Mouse (Mus musculus): Measurements from ENCODE around the gene Stab1.

Gene Stab1

DNA sequence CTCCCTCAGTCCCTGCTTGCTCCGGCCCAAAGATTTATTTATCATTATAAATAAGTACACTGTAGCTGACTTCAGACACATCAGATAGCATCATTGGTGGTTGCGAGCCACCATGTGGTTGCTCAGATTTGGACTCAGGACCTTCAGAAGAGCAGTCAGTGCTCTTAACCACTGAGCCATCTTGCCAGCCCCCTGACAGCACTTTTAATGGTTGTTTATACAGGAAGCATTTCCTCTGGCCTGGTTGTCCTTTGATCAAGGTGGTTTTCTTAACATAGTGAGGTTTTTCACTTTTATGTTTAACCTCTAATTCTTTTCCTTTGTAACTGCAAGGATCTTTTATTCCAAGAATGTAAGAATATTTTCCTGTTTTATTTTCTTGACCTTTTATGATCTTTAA, 26.0 kb upstream of the Stab1 start:
- DNase-seq = no peak

DNA sequence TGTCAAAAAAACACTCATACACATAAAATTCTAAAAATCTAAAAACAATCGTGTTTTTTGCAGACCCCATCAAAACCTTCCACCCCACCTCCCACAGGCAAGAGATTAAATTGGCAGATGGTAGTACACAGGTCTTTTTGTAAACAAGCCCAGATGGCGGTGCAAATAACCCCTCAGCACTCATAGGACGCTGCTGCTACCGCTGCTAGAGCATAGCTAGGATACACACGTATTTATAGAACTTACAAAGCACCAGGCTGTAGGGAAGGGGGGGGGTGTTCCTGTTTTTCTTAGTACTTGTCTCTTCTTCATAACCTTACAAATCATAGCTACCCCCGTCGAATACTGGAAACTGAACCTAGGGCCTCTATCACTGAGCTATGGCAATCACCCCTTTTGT, 25.4 kb upstream of the Stab1 start:
- DNase-seq = no peak

DNA sequence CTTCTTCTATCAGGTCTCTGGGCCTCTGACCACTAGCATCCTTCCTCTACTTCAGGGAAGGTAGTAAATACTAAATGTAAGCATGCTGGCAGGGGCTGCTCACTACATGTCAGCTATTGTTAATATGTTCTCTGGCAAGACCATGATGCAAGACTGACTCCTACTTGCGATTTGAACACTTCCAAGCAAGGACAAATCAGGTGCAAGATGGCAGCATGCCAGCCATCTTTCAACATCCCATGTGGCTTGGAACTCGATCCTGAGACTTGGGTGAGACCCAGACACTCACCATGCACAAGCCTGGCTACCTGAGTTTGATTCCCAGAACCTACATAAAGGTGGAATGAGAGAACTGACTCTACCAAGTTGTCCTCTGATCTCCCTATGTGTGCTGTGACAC, 23.5 kb upstream of the Stab1 start:
- DNase-seq = no peak

DNA sequence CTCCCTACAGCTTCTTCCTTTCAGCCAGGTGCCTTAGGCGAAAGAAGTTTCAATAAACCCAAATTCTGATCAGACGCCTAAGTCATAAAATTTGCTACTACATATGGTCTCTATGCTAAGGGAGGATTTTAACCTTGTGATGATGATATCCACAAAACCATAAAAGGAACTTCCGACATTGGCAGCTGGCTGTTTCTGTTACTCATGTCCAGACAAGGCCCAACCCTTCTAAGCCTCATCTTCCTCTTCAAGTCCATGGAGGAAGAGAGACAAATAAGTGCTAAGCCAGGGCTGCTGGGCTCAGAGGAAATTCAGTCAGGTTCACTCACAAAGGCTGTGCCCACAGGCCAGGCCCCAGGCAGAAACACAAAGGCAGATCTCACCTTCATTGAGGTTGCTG, 20.9 kb upstream of the Stab1 start:
- no peak for DNase-seq

DNA sequence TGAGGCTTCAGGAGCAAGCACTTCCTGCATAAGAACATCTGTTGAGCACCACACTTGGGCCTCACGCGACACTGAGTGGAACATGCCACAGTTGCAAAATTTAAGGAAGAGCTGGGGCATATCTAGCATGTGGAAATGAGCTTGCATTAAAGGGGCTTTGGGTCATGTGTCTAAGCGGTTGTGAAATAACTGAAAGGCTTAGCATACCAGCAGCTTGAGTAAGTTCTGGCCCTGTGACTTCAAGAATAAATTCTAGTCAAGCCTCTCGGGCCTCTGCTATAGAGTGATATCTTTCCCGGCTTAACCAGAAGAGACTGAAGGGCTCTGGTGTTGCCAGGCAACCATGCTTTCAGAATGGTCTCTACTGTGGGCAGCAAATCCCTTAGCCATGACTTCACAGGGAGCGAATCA, 20.3 kb upstream of the Stab1 start:
- no peak for DNase-seq

DNA sequence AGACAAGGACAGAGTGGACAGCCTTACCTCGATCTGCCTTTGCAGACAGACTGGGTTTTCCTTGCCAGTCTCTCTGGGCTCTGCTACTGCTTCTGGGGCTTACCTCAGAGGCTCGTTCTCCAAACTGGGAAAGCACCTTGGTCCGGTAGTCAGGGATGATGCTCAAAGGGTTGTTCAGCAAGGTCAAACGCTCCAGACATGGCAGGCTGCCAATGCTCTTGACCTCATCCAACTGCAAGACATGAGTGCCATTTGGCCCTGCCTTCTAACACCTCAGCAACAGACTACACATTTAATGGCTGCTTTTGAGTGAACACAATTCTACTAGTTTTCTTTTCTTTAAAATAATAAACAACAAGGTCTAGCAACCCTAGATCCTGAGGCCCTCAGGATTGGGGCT, 18.2 kb upstream of the Stab1 start:
- no peak for DNase-seq

DNA sequence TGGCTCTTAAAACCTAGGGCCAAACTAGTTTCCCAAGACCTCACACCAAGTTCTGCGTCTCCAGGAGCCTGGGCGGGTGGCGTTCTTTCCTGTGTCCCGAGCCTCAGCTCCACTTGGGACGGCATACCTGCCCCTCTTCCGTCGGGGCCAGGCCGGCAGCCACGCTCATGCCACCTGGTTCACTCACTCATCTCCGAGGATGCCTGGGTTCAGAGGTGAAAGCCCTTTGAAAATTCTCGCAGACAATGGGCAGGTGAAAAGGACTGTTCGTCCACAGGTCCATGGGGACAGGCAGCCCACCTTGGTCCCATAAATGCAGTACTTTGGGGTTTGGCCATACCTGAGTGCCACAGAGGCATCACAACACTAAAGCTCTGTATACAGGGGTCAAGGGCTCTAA, 15.8 kb upstream of the Stab1 start:
- DNase-seq = no peak

DNA sequence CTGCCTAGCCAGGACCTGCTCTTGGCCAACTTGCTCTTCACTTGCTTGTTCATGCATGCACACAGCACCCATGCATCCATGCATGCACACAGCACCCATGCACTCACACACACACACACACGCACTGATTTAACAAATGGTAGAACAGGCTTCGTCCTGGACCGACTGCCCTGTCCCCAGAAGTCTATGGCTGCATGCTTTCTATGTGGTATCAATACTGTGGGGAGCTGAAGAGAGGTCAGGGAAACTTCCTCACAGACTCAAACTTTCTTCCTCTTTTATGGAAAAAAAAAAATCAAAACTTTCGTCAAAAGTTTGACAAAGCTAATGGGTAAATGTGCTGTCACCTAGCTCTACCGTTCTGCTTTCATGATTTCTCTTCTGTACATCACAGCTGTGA, 15.1 kb upstream of the Stab1 start:
- DNase-seq = no peak

DNA sequence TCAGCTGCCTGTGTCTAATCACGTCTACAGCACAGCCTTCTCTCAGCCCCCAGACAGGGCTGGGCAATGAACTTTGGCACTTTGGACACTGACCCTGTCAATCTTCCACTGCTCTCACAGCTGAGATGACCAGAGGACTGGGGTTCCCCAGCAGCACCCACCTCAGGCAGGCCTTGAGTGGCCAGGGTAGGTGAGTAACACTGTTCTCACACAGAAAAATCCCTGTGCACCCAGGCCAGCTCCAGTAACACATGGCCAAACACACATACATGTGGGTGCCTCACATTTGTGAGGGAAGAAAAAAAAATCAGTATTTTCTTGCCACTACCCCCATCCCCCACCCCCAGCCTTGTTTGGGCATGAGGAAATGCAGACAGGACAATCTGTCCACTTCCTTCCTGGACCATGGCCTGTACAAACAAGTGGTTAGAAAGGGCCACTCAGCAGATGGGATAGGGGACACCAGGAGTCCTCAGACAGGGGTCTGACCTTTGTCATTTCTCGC, 14.4 kb upstream of the Stab1 start:
- no peak for DNase-seq

DNA sequence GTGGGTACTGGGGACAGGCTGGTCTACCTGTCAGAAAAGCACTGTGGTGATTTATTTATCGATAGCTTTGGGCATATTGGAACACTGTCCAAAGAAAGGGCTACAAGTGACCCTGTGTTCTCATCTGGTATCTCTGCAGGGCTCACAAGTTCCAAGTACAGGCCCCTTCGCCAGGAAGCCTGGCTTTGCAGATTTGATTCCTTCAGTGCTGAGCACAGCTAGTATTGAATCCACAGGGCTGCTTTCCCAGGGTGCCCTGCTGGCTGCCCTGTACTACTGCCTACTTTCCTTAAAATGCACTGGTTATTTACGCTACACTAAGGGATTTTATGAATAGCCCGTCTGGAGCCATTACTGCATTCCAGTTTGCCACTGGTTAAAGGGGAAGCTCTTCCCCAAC, 13.1 kb upstream of the Stab1 start:
- DNase-seq = no peak

DNA sequence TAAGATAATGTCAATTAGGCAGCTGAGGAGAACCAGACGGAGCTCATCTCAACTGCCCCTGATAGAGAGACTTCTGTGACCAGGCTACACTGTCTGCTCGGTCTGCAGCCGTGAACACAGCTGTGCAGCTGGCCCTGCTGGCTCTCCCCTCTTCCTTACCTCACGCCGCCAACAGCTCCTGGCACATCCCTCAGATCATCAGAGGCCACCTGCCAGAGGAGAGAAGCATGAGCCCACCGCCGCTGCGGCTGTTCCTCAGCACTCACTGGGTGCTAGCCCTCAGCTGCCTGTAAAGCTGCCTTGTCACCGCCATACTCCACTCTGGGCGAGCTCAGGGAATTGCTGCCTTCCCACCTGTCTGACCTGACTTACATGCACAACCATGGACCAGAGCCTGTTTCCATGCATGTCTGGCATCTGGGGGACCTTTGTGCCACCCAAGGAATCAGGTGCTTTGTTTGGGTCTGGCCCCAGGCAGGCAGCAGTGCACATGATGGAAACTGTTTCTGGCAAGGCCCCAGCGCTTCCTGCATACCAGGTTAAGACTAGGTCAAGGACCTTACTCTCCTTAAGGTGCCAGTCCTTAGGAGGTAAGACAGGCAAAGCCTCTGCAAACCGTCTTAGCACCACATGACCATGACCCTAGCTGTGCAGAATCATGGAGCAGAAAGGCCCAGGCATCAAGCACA, 11.4 kb upstream of the Stab1 start:
- DNase-seq = no peak

DNA sequence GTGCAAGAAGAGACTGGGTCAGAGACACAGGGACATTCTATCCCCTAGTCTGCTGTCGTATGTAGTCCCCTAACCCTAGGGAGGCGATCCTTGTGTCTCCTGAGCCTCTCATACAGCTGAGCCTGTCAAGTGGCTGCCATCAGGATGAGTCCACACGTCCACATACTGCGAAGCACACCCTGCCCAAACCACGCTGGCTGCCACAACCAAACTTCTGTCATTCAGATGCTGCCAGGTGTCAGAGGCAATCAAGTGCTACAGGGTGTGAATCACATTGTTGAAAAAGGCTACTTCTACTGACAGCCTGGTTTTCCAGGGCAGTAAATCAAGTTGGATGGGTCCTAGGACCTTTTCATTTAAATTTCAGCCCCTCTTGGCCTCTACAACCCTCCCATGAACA, 9.3 kb upstream of the Stab1 start:
- no peak for DNase-seq

DNA sequence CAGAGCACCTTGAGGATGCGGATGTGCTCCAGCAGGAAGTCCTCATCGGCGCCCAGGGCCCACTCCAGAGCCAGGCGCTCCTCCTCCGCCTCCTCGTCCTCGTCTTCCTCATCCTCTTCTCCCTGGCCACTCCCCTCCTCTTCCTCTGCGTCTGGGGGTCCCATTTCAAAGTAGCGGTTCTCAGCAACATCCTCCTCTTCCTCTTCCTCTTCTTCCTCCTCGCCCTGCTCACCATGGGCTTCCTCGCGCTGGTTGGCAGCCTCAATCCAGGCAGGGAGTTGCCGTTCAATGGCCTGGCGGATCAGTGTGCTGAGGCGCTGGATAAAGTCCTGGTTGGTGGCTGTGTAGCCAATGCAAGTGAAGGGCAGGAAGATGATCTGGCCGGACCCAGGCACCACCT, 8.8 kb upstream of the Stab1 start:
- no peak for DNase-seq

DNA sequence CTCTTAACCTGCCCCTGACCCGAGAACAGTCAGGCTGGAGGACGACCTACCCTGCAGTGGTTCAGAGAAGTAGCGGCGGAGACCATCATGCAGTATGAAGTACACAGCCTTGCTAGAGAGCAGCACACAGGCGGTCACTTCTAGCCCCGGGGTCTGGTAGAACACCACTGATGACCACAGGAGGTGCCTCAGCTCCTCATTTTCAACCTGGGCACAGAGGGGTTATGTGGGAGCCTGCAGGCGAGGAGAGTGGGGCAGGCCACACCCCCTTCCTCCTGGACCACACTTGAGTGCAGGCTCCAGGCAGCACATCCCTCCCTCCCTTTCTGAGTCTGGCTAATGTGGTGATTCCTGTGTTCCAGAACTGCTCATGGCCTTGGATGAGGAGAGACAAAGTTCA, 5.1 kb upstream of the Stab1 start:
- no peak for DNase-seq

DNA sequence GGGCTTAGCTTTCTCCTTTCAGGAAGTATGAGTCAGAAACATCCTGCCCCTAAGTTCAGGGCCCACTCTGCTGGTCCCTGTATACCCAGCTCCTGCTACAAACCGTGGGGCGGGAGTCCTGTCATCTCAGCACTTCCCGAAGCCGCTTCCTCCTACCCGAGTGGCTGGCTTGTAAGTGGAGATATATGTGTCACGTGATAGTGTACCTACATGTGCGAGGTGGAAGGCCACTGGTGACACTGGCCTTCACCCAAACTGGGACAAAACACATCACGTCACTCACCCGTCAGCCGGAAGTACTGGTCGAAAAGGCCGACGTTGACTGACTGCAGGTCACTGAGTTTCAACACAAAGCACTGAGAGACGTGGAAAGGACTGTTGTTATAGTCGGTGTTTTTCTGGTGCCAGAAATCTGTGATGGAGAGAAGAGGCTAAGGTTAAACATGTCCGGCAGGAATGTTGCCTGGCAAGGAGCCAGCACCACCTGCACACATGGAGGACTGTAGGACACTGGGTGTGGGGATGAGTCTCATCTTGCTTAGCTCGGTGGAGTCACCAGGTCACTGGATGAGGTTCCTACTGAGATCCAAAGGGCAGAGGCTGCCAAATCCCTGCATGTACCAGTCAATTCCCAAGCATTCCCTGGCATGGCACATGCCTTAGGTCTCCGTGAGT, 4.5 kb upstream of the Stab1 start:
- no peak for DNase-seq

DNA sequence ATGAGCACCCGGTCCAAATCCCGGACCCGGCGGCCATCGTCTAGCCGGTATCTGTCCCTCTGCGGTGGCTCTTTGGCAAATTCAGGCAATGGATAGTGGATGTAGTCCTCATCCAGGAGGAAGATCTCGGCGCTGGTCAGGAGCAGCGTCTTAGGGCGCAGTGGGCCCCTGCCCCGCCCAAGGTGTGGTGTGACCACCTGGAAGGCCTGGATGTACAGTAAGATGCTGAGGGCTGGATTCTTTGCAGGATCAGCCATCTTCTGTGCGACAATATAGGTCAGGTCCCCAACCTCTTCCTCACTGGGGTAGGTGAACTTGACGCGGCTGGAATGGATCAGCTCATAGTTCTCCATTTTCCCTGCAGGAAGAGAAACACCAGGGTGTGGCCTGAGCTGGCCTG, 3.4 kb upstream of the Stab1 start:
- DNase-seq = no peak

DNA sequence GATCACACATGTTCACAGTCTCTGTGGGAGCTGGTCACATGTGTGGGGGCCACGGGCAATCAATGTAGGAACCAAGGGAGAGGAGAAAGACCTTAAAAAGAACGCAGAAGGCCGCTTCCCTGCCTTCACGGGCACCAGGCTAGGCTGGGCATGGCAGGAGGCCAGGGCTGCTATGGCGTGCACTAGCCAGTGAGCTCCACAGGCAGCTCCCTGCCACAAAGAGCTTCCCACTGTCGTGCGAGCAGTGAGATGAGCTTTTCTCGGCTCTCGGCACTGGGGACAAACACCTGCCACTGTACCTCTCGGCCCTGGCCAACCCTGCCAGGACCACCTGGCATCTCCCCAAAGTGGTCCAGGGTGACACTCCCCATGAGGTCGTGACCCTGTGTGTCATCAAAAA, 2.9 kb upstream of the Stab1 start:
- DNase-seq = no peak

DNA sequence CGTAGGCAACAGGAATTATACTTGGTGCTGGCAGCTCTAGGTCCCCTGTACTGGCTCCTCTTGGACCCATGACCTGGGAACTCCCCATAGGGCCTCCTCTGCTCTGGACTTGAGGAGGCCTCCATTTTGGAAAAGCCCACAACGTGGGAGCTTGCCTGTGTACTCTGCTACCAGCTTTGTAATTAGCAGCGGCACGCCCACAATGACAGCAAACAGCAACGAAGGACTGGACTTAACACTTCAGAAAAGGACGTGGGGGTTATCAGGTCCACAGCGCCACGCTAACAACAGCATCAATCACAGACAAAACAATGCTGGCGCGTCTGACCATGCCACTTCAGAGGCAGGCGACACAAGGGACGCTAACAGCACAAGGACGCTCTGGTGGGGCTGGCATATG, 2.5 kb upstream of the Stab1 start:
- no peak for DNase-seq

DNA sequence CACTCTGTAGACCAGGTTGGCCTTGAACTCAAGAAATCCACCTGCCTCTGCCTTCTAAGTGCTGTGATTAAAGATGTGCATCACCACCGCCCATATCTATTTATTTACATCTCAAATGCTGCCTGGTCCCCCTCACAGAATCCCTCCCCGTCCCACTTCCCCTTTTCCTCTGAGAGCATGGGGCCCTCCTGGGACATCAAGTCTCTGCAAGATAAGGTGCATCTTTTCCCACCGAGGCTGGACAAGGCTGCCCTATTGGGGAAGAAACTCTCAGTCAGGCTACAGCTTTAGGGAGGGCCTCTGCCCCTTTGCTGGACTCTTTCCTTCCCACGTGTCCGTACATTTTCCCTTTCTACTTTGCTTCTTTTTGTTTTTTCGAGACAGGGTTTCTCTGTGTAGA, 1.1 kb upstream of the Stab1 start:
- DNase-seq = no peak

DNA sequence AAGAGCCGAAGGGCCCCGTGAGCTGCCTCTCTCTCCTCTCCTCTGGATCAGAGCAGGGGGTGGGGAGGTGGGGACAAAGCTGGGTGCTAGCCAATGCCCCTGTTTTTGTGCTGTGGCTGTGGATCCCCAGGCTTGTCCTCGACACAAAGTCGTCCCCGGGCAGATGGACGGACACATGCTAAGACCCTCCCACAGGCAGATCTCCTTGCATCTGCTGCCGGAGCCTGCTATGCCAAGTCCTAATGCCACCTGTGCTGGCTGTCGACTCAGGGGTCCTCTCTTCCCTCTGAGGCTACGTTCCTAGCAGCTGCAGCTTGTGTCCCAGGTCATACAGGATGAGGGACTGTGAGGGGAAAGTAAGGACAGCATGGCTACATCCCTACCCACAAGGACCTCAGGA, 1.6 kb downstream of the Stab1 start:
- no peak for DNase-seq

DNA sequence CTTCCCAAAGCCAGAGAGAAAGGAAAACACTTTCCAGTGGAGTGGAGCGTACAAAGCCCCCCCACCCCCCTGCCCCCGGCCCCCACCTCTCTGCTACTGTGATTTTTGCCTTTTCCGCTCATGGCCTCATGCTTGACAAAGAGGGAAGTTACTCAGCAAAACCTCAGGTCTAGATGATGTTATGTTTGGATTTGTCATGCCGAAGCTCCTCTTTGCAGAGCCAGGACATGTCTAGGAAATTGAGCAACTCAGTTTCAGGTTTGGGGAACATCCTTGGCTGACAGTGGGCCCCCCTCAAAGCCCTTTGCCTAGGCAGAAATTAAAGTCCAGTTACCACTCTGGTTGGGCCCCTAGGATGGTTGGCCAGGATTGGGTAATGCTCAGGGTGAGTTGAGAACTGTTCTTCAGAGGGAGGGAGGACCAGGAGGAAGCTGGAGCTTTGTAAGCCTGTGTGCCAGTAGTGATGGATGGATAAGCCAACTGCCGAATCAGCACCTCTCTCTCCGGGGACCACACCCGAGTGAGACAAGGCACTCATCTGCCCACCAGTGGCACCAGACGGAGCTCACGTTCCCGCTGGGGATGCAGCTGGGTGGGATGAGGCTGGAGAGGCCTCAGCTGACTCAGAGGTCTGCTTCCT, 2.3 kb downstream of the Stab1 start:
- DNase-seq = no peak

DNA sequence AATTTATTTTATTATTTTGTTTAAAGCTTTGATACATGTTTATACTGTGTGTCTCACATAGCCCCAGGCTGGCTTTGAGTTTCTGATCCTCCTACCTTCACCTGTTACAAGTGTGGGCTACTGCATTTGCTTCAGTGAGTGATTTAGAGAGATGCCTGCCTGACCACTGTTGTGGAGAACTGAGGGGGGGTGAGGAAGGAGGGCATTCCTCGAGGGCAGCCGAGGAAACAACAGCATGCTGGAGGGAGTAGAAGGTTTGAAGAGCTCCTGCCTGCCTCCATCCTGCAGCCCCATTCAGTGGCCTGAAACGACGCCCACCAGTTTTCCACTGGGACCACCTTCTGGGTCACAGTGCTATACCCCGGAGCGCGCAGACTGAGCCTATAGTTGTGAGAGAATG, 3.0 kb downstream of the Stab1 start:
- DNase-seq = no peak

DNA sequence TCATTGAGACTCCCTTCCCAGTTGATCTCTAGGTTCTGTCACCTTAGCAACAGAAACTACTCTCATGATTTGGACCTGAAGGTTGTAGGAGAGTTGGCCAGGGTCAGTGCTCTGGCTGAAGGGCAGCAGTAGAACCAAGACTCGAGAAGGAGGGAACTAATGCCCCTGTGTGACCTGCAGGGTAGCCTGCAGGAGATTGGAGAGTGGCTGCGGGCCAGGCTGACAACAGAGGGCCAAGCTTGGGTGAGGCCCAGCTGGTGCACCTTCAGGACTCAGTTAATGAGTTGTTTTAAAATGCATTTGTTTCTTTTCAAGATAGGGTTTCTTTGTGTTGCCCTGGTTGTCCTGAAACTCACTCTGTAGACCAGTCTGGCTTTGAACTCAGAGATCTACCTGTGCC, 3.4 kb downstream of the Stab1 start:
- DNase-seq = no peak

DNA sequence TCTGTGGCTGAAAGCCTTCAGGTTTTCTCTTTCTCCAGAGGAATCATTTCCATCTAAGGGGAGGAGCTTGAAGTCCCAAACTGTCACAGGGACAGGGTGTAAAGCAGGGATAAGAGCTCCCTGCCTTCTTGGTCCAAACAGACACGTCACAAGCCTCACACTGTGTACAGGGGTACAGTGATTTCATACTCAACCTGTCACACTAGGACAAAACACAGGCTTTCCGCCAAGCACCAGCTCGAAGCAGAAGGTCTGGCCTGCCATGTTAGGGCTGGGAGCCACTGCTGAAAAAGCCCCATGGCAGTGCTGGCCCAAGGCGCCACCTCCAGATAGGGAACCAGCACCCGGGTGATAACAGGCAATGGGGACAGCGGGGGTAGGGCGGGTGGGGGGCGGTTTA, 4.4 kb downstream of the Stab1 start:
- DNase-seq = no peak

DNA sequence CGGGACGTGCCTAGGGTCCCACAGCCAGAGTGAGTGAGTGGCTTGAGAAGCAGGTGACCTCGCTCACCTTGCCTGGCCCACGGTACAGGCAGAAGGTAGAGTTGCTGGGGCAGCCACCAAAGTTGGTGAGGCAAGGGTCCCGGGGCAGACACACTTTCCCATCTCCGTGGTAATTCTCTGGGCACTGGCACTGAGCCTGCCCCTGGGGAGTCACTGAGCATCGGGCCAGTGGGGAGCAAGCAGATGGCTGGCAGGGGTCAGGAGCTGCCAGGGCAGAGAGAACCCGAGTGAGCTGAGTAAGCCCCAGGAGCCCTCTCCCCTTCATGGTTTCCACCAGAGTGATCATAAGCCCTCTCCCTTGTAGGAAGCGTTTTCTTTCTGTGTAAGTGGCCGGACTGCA, 6.8 kb downstream of the Stab1 start:
- DNase-seq = no peak
